Mouse (Mus musculus) spleen, postnatal 4 days (tissue): ENCODE data around the gene Zfyve28.

Experiments
- DNase-seq, 2 experiments: peaks; one replicate each; pipeline ENCODE4 v3.0.0; 2022; ENCODE audit warnings: low spot score in 2 of 2

Zfyve28 gene

GRCm38 (mm10) chr5:34286516-34286915, 1.7 kb downstream of the Zfyve28 start:
- DNase-seq = no peak

GRCm38 (mm10) chr5:34285285-34285684, 3.0 kb downstream of the Zfyve28 start:
- DNase-seq = no peak

DNA sequence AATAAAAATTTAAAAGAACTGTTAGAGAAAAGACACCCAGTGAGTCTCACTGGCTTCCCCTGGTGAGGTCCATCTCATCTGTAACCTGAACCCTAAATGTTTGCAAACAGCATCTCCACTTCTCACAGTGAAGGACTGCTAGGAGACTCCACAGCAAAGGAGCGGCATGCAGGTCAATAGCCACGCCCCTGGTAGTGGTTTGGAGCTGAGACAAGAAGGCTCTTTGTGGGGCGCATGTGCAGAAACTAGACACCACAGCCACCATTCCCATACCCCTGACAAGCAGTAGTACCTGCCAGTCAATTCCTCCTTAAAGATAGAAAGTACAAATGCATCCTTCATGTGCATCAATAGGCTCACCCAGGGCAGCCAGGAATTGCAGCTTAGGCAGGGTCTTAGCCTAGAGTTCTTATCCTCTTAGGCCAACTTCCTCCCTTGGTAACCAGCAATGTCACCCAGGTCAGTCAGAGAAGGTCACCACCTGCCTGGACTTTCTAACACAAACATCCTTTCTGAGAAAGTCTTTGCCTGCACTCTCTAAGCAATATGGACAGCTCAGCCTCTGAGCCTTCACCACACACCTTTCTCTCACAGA, 4.0 kb downstream of the Zfyve28 start:
- DNase-seq = no peak

DNA sequence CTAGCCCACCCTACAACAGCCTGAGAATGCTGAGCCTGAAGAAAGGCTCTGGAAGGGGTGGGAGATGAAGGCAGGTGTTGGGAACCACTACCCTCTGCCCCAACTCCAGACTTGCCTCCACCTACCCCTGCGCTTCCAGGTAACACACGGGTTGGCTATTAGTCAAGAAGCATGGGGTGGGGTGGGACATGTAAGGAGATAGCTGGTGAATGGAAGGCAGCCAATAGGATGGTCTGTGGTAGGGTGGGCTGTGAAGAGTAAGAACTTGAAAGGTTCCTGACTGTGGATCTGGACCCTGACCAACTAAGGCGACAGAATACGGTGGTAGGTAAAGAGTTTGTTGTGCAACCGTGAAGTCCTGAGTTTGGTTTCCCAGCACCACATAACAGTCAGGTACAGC, 4.9 kb downstream of the Zfyve28 start:
- DNase-seq = no peak

DNA sequence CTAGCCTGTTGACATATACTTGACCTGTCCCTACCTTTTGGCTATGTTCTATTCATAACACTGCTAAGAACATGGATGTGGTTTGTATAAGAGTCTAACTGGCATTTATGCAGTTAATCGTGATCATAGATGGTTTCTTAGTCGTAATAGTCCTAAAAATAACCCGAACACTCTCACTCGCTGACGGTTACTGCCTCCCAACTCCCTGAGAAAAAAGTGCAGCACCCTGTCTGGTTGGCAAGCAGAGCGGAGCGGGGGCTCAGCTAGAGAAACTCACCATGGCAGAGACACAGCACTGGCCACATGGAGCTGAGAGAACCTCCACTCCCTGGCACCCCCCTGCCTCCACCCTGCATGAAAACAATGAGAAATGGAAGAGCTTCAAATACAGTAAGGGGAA, 7.3 kb downstream of the Zfyve28 start:
- DNase-seq = no peak

- DNase-seq = no peak
These were observed 9.0 kb downstream of the Zfyve28 start for GRCm38 (mm10) chr5:34279214-34279613.

DNA sequence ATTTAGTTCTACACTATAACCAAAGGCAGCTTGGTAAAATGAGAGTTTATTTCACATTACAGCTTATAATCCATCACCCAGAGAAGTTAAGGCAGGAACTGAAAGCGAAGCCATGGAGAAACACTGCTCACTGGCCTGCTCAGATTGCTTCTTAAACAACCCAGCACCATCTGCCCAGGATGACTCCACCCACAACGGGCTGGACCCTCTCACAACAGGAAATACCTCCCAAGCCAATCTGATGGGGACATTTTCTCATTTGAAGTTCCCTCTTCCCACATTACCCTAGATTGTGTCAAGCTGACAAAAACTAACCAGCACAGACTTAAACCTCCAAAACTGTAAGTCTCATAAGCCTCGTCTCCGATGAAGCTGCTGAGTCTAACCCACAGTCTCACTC, 10.2 kb downstream of the Zfyve28 start:
- DNase-seq = no peak

DNA sequence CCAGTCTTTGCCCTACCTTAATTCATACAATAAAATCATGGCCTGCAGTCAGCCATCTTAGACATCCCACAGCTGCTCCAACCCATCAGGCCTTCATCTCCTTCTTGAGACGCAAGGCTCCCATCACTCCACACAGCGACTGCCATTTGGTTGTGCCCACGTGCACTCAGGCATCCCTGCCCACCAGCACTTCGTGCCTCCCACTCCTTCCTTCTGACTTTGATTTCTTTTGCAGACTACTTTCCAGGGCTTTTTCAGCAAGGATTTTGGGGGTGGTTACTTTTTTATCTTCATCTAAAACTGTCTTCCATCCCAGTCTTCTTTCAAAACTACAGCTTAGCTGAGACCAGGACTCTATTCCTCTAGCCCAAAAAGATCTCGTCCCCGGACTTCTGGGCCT, 11.5 kb downstream of the Zfyve28 start:
- no peak for DNase-seq

- no peak for DNase-seq
These were observed 12.1 kb downstream of the Zfyve28 start for GRCm38 (mm10) chr5:34276191-34276590.

DNA sequence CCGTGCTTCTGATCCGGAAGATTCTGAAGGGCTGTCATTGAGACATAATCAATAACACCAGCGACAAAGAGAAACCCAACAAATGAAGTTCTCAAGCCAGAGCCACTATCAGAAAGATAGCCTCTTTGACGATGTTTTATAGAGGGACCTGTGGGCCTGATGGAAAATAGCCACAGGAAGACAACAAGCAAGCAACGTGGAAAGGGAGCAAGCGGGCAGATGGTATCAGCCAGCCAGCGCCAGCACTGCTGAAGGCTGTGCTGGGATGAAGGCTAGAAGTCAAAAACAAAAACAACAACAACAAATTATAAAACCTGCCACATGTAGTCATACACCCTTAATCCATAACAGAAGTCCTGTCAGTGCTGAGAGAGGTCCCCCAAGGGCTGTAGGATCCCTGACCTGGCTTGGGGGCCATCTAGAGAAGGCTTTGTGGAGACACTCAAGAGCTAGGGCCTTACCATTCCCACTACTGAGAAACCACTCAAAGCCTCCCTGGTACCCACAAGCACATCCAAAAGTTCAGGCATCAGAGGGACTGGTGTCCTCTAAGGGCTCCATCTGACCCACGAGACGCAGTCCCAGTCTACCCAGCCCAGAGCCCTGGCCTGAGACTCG, 13.5 kb downstream of the Zfyve28 start:
- DNase-seq = no peak

GRCm38 (mm10) chr5:34274268-34274667, 14.0 kb downstream of the Zfyve28 start:
- DNase-seq = no peak

DNA sequence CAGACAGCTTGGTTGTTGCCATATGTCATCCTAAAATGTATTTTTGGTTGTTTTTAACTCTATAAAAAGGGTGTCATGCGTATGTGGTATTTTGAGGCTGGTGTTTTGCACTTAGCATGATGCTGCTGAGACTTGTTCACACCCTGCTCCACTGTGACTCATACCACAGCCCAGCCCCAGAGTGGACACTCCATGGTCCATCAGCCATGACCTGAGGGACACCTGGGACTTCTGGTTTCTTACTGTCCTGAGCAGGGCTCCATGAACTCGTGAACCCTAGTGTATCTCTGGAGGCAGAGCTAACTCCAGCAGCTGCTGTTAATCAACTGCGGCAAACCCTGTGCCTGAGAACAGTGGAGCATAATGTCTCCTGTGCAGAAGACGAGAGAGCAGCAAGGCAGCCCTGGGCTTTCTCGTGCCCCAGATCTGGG, 15.0 kb downstream of the Zfyve28 start:
- no peak for DNase-seq

DNA sequence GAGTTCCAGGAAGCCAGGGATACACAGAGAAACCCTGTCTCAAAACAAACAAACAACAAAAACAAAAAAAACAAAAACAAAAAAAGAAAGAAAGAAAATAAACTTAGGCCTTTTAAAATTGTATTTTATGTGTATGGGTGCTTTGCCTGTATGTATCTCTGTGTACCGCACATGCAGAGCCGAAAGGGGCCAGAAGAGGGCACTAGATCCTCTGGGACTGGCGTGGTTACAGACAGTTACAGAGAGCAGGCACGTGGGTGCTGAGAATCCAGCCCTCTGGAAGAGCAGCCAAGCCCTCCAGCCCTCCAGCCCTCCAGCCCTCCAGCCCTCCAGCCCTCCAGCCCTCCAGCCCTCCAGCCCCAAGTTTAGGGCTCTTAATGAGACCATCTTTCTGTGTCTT, 16.5 kb downstream of the Zfyve28 start:
- DNase-seq = peak in 1 of 2 experiments; percentile 71

DNA sequence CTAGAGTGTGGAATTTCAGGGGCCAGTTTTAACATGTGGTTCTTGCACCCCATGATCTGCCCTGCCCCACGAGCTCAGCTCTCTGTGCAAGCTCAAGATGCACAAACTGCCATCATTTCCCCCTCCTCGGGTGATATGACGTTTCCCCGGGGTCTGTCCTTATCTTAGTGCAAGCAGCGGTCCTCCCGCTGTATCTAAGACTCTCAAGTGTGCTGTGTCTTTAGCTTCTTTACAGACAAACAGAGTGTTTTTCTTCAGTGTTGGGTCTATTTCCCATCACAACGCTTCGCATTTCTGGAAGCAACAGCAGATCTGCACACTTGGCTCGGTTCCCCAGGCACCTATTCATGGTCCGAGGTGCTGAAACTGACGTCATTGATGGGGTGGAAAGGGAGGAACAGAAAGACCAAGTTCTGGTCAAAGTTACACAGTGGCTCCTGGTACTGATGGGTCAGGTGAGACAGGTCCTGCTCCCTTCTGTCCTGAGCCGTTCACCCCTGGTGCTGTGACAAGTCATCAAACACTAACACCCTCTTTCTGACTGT, 18.3 kb downstream of the Zfyve28 start:
- DNase-seq = no peak

- no peak for DNase-seq
These were observed 18.9 kb downstream of the Zfyve28 start for GRCm38 (mm10) chr5:34269197-34269920.

GRCm38 (mm10) chr5:34266065-34266464, 22.2 kb downstream of the Zfyve28 start:
- no peak for DNase-seq

- no peak for DNase-seq
These were observed 29.0 kb downstream of the Zfyve28 start for GRCm38 (mm10) chr5:34259172-34259816.

- DNase-seq = no peak
These were observed 33.1 kb downstream of the Zfyve28 start for GRCm38 (mm10) chr5:34255189-34255588.

GRCm38 (mm10) chr5:34254309-34254708, 33.9 kb downstream of the Zfyve28 start:
- no peak for DNase-seq

DNA sequence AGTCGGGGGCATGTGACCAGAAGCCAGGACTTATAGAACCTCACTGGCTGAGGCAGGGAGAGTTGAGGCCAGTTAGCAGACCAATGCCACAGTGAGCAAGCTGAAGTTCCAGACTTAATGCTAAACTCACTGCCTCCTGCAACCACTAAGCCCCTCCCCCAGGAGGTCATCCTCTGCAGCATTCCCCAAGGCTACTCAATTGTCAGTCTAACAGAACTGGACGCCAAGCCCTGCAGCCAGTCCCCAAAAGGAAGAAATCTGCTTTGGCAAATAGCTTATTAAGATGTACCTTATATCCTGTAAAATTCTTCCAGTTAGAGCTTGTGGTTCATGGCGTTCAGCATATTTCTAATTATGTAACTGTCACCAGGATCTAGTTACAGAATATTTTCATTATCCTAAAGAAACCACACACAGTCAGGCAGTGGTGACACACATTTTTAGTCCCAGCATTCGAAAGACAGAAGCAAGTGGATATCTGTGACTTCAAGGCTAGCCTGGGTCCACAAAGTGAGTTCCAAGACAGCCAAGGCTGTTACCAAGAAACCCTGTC, 35.2 kb downstream of the Zfyve28 start:
- peak in 1 of 2 experiments; percentile 51 for DNase-seq

DNA sequence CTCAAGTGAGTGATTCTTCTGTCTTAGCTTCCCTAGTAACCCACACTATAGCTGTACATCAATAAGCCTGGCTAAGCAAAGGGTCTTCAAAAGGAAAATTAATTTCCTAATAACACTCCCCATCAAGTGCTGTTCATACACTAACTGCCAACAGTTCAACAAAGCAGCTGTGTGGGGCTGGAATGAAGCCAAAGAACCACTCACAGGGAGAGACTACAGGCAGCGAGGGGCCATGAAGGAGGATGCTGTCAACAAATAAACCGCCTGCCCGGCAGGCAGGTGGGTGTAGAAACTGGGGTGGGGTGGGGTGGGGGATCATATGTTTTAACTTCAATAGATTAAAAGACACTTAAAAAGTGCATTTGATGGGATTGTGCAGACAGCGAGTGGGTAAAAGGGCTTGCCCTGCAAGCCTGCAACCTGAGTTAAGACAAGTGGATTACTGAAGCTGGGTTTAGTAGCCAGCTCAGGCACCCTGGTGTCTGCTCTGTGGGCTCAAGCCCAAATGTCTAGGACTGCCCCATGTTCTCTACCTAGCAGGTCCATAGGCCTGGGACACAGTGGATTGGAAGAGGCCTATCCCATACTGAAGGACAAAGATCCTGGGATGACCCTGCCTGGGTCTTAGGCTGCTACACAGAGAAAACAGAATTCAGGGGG, 35.8 kb downstream of the Zfyve28 start:
- no peak for DNase-seq

- no peak for DNase-seq
These were observed 36.5 kb downstream of the Zfyve28 start for GRCm38 (mm10) chr5:34251794-34252193.
